Mouse (Mus musculus) heart, postnatal 0 days (tissue): ENCODE data around the gene Slc43a2.

ENCODE experiments used
- CTCF ChIP-seq: IDR thresholded peaks from 2 replicates; pipeline ENCODE4 v1.5.1; 2016; ENCODE audit warnings: antibody characterized with exemption, control low read depth, low read depth
- EP300 ChIP-seq: IDR thresholded peaks from 2 replicates; pipeline ENCODE4 v1.6.1; 2016; ENCODE audit warnings: antibody characterized with exemption, low read depth

GRCm38 (mm10) chr11:75558101-75558500 lies 26.6 kb downstream of the Slc43a2 start:
- peak; percentile 12; the same call in 1 of the 2 replicates for TF ChIP-seq CTCF
- TF ChIP-seq EP300: no peak
